Mouse (Mus musculus): ENCODE data around the gene Pak7. TPM values are rescaled to one million over a fixed set of nuclear protein-coding genes. Genes with fewer than 3 reads are reported as not detected.
A peak's percentile ranks its signal among the peaks of the same experiment; 100 is the strongest.

Gene Pak7
- polyA plus RNA-seq, 1 experiment from 2014 or later: 0.34 TPM

DNA sequence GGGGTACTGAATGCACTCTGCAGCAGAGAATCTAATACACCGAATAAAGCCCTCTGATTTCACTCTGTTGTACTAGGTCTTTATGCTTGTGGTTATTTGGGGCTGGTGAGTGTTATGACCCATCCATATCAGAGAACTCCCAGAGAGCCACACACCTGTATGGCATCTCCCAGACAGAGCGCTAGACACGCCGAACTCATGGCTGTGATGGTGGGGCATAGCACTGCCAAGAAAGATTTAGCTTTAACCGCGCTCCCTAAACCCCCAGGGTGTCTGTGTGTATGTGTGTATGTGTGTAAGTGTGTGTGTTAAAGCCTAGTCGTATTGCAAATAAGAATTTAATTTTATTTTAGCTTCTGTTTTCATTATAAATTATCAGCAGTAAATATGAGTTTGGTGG is 329.4 kb downstream of the Pak7 start:
- no peak overlapping the region for H3K9ac ChIP-seq (ENCODE audit: low read depth, low read length)
- H3K4me2 ChIP-seq (ENCODE audit: low read length): peak overlapping the region; percentile 50
- no peaks in the 10 kb centered on the region for H3K36me3 ChIP-seq (ENCODE audit: insufficient read depth, low read length)
- no peak overlapping the region for H3K27ac ChIP-seq
- H3K4me3 ChIP-seq (replicated peaks; ENCODE audit: low read depth, low read length): peak overlapping the region; percentile 18; the same call in 1 of the 2 replicates
- H3K9me3 ChIP-seq (replicated peaks; ENCODE audit: low read length): no peaks in the 10 kb centered on the region
- WGBS: 2% methylated on average over 7 of the region's 7 CpGs
- TF ChIP-seq CTCF (IDR thresholded peaks at IDR 0.05; ENCODE audit: low read depth): no peak
- 0 out of 2 replicates have a peak, but pooled peaks cover 4% of the 10 kb centered on the region for H3K4me1 ChIP-seq (replicated peaks; ENCODE audit: insufficient read depth, low read length)
- peaks cover 21% of the 10 kb centered on the region for H3K27me3 ChIP-seq (ENCODE audit: insufficient read depth, low read length)
- ATAC-seq (replicated peaks; ENCODE audit: low FRiP score, low read depth) (0 out of 2 replicates have a peak, but pooled peaks have one; percentile 22), DNase-seq (ENCODE audit: low spot score) (no peak)

DNA sequence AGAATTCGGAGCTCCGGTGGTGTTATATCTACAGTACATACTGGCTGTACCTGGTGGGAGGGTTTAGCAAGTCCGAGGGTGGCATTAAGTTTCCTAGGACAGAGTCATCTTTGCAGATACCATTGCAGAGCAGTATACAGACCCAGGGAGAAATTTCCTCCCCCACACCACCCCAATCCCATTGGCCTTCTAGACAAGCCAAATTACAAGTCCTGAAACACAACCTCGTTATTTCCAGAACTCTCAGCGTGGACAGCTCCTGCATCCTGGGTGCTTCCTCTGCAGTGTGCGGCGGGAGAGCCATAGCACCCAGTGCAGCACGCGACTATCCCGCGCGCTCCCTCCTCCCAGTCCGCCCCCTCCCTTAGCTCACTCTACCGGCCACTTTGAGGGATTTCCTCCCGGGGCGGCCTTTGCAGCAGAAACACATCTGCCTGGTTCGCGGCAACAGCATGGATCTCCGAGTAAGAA is 329.9 kb downstream of the Pak7 start:
- no peaks in the 10 kb centered on the region for H3K36me3 ChIP-seq (ENCODE audit: insufficient read depth, low read length)
- 3% methylated on average over 19 of the region's 19 CpGs for WGBS
- no peak overlapping the region for H3K27ac ChIP-seq
- peak overlapping the region; percentile 18 for H3K4me3 ChIP-seq (replicated peaks; ENCODE audit: low read depth, low read length)
- DNase-seq (ENCODE audit: low spot score): peak; percentile 47
- H3K4me2 ChIP-seq (ENCODE audit: low read length): peak overlapping the region; percentile 50
- ATAC-seq (replicated peaks; ENCODE audit: low FRiP score, low read depth): peak; percentile 69
- no peaks in the 10 kb centered on the region for H3K9me3 ChIP-seq (replicated peaks; ENCODE audit: low read length)
- 0 out of 2 replicates have a peak, but pooled peaks cover 4% of the 10 kb centered on the region for H3K4me1 ChIP-seq (replicated peaks; ENCODE audit: insufficient read depth, low read length)
- peaks cover 21% of the 10 kb centered on the region for H3K27me3 ChIP-seq (ENCODE audit: insufficient read depth, low read length)
- no peak for TF ChIP-seq CTCF (IDR thresholded peaks at IDR 0.05; ENCODE audit: low read depth)
- H3K9ac ChIP-seq (ENCODE audit: low read depth, low read length): no peak overlapping the region

DNA sequence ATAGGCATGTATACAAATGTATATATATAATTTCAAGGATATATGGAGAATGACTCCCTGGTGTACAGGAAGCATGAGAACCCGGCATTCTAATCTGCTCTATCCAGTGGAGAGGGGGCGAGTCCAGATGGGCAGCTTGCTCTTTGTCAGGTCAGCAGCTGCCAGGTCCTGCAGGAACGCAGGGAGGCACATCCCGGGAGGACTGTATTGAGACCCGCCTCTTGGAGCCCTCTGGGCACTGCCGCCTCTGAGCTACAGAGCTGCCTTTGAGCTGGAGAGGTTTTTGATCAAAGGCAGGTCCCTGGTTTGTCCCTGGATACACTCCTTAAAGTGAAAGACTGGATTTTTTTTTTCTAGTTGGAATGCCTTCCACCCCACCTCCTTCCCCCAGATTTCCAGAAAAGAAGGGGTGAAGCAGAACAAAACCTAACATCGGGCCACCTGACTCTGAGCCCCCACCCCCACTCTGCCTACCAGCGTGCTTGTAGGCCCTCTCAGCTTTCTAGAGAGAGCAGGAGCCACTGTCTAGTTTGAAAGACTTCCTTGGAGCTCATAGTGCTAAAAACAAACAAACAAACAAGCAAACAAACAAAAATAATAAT is 336.0 kb downstream of the Pak7 start, which contains the start of gene Lamp5:
Gene Lamp5, plus strand, starts transcription at position 552 of the 602 bp plus-strand sequence.
- DNase-seq (ENCODE audit: low spot score) (peak; percentile 73), ATAC-seq (replicated peaks; ENCODE audit: low FRiP score, low read depth) (peak; percentile 70)
- H3K27ac ChIP-seq: 0 out of 2 replicates have a peak within 1 kb of the TSS, but pooled peaks have one; percentile 19
- WGBS: 7% methylated on average over 8 of the region's 8 CpGs
- no peak for TF ChIP-seq CTCF (IDR thresholded peaks at IDR 0.05; ENCODE audit: low read depth)
- H3K36me3 ChIP-seq (ENCODE audit: insufficient read depth, low read length): no peaks in the 10 kb centered on the region
- H3K4me1 ChIP-seq (replicated peaks; ENCODE audit: insufficient read depth, low read length): no peaks in the 10 kb centered on the region
- H3K9ac ChIP-seq (ENCODE audit: low read depth, low read length): no peak within 1 kb of the TSS
- peak within 1 kb of the TSS; percentile 17; the same call in 1 of the 2 replicates for H3K4me3 ChIP-seq (replicated peaks; ENCODE audit: low read depth, low read length)
- H3K9me3 ChIP-seq (replicated peaks; ENCODE audit: low read length): no peaks in the 10 kb centered on the region
- no peaks in the 10 kb centered on the region for H3K27me3 ChIP-seq (ENCODE audit: insufficient read depth, low read length)
- peak within 1 kb of the TSS; percentile 54 for H3K4me2 ChIP-seq (ENCODE audit: low read length)

DNA sequence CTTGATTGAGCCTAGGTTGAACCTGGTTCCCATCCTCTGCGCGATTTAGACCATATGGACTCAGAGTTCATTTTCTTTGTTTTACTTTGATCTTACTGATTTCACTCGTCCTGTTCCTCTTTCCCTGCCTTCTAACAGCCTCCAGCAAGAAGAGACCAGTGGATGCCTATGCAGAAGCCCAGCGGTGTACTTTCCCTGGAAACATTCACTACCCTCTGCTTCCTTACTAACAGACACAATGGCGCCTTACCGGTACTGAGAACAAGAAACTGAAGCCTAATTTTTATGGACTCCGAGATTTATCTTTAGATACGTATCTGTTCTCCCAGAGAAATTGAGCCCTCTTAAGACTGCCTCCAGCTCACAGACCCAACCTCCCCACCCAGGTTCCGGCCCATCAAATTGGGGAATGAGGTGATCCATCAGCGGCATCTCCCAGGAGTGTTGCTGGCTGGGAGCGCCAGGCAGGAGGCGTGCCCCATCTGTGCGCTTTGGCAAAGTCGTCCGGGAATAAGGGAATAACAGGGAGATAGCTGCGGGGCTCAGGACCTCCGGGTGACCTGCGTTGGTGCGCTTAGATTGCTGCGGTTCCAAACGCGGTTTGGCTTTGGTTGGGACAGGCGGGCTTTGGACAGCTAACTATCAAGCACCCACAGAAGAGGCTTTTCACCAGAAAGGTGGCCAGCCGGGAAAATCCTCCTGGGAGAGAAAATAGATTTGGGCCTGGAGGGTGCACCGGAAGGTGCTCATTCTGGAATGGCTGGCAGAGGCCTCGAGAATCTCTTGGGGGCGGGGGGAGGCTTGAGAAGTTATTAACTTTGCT is 336.8 kb downstream of the Pak7 start:
- H3K9ac ChIP-seq (ENCODE audit: low read depth, low read length): no peak overlapping the region
- peak; percentile 90 for DNase-seq (ENCODE audit: low spot score)
- peak; percentile 88 for ATAC-seq (replicated peaks; ENCODE audit: low FRiP score, low read depth)
- 7% methylated on average over 27 of the region's 27 CpGs for WGBS
- H3K9me3 ChIP-seq (replicated peaks; ENCODE audit: low read length): no peaks in the 10 kb centered on the region
- H3K27me3 ChIP-seq (ENCODE audit: insufficient read depth, low read length): no peaks in the 10 kb centered on the region
- no peak for TF ChIP-seq CTCF (IDR thresholded peaks at IDR 0.05; ENCODE audit: low read depth)
- H3K4me1 ChIP-seq (replicated peaks; ENCODE audit: insufficient read depth, low read length): no peaks in the 10 kb centered on the region
- no peaks in the 10 kb centered on the region for H3K36me3 ChIP-seq (ENCODE audit: insufficient read depth, low read length)
- peak overlapping the region; percentile 54 for H3K4me2 ChIP-seq (ENCODE audit: low read length)
- H3K27ac ChIP-seq: peak overlapping the region; percentile 48; the same call in 1 of the 2 replicates
- H3K4me3 ChIP-seq (replicated peaks; ENCODE audit: low read depth, low read length): peak overlapping the region; percentile 17; the same call in 1 of the 2 replicates

- DNase-seq (ENCODE audit: low spot score) (no peak), ATAC-seq (replicated peaks; ENCODE audit: low FRiP score, low read depth) (no peak)
- Histone ChIP-seq H3K27ac (no peak overlapping the region), H3K4me1 (replicated peaks; ENCODE audit: insufficient read depth, low read length) (no peaks in the 10 kb centered on the region), H3K4me2 (ENCODE audit: low read length) (no peak overlapping the region), H3K9ac (ENCODE audit: low read depth, low read length) (no peak overlapping the region), H3K4me3 (replicated peaks; ENCODE audit: low read depth, low read length) (no peak overlapping the region), H3K36me3 (ENCODE audit: insufficient read depth, low read length) (no peaks in the 10 kb centered on the region), H3K9me3 (replicated peaks; ENCODE audit: low read length) (no peaks in the 10 kb centered on the region), H3K27me3 (ENCODE audit: insufficient read depth, low read length) (no peaks in the 10 kb centered on the region)
- WGBS: 95% methylated on average over 4 of the region's 4 CpGs
- TF ChIP-seq CTCF (IDR thresholded peaks at IDR 0.05; ENCODE audit: low read depth): no peak
These were observed 339.3 kb downstream of the Pak7 start for GRCm38 (mm10) chr2:136048464-136048863.

Other genes starting within 250 kb of the Pak7 start
- gene Ankef1, start 113.9 kb upstream of the Pak7 start, polyA plus RNA-seq (2015; fragmentation: Nextera tagmentation; extraction: Ambion mirVana): 0.06 and 0.24 TPM in 2 replicates

All from kidney, postnatal 0 days (tissue).